Mouse (Mus musculus) neural tube, embryonic 10.5 days (tissue): ENCODE measurements around the gene Zfp13.
"Not testable (repeated sequence)": the region's sequence is repeated elsewhere in the genome, so short reads cannot be mapped to it uniquely, and the experiment has no call there.

ENCODE experiments used
- DNase-seq: peaks from one replicate; pipeline ENCODE4 v3.0.0-alpha.2; 2017; ENCODE audit warnings: low spot score; ENCODE audit errors: extremely low spot score

The Zfp13 gene

DNA sequence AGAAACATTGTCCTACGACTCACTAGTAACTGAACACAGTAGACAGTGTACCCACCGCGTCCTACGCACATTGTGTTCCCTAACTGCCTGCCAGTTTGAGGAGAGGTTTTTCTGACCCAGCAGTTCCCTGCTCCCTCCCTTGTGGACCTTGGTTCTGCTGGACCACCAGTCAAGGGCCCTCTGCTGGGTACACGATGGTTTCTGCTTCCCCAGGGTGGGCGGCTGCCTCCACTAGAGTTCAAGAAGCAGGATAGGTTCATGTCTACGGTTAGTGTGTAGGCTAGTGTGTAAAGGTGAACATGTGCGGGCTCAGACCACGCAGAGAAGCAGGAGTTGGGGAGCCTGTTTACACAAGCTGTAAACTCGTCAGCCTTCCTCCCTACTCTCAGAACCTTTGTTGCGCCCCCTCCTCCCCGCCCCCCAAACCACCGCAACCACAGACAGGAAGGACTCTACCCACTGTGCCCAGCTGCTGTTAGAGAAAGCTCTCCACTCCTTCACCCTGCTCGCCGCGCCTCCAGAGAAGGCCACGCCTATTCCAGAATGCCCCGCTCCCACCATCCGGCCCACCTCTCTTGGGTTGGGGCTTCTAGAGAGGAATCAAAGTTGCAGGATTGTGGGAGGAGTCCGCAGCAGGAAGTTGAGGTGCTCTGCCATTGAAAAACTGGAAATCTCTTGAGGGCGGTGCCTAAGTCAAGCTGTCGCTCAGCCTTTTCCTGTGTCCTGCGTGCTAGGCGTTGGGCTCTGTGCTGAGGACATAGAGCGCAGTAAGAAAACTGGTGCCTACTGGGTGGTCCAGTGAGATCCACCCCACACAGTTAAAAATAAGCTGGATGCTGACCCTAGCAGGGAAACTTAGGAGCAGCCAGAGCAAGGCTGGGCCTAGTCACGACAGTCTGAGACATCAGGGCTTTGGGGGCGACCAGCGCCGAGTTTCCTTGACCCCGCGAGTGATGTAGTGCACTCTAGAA, at the start of gene Zfp13:
Zfp13 (minus strand) TSS at position 906 of the 971 bp plus-strand sequence.
- DNase-seq, result peak; percentile 85

DNA sequence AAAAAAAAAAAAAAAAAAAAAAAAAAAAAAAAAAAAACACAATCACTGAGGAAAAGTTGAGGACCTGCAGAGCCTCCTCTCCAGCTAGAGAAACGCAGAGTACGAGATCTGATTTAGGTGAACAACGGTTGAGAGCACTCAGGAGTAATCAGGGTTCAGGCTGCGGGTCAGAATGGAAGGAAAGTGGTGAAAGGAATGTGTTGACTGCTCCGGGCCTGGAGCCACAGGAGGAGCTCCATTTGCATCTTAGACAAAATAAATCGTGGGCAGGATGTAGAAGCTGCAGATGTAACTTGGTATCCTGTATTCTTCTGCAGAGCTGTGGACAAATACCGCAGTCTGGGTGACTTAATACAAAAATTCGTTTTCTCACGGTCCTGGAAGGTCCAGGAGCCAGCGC, 46.6 kb upstream of the Zfp13 start:
- no peak for DNase-seq

DNA sequence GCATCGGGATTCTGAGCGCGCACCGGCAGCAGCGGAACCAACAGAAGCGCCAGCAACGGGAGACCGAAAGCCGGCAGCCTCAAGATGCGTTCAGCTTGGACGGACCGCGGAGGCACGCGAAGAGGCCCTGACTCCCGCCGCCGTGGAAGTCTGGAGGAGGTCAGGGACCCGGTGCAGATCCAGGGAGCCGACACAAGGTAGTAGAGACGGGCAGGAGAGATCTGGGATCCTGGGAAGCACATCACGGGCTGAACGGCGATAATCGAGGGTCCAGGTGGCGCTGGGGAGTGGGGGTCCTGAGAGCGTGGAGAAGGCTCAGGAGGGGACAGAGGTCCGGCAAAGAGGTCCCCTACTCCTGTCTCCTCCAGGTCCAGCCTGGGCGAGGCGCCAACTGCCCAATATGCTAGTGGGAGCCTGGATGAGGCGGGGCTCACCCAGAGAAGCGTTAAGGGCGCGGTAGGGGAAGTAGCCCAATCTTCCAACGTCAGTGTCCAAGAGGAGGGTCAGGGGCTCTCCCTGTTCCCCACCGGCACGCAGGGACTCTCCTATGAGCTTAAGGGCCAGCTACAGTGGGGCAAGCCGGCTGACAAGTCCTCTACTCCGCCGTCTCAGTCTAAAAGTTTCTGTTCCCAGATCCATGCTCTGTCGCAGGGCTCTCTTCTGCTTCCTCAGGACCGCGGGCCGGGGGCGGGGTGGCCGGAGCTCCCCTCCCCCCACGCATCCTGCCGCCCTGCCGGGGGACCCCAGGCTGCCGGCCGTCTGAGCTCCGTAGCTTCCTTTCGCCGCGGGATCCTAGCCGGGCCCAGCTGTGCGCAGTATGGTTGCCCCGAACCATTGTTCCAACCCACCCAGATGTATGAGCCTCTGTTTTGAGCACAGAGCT, 45.6 kb upstream of the Zfp13 start, which contains the start of gene Mmp25:
Mmp25 (minus strand) TSS at position 665 of the 883 bp plus-strand sequence.
- DNase-seq, result peak; percentile 62

DNA sequence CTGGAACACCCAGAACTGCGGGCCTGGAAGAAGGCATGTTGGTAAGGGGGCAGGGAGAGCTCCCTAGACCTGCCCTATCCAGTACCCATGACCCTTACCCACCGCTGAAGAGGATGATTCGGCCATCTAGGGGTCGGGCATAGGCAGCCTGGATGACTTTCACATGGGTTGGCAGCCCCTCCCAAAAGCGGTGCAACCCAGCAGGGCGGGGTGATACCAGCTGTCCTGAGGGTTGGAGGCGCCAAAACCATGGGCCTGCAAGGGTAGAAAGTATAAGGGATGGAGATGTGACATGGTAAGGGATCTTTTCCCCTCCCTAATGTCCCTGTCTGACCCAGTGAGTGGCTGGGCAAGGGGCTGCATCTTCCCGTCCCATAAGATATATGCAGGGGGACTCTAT, 32.0 kb upstream of the Zfp13 start:
- DNase-seq, result no peak

DNA sequence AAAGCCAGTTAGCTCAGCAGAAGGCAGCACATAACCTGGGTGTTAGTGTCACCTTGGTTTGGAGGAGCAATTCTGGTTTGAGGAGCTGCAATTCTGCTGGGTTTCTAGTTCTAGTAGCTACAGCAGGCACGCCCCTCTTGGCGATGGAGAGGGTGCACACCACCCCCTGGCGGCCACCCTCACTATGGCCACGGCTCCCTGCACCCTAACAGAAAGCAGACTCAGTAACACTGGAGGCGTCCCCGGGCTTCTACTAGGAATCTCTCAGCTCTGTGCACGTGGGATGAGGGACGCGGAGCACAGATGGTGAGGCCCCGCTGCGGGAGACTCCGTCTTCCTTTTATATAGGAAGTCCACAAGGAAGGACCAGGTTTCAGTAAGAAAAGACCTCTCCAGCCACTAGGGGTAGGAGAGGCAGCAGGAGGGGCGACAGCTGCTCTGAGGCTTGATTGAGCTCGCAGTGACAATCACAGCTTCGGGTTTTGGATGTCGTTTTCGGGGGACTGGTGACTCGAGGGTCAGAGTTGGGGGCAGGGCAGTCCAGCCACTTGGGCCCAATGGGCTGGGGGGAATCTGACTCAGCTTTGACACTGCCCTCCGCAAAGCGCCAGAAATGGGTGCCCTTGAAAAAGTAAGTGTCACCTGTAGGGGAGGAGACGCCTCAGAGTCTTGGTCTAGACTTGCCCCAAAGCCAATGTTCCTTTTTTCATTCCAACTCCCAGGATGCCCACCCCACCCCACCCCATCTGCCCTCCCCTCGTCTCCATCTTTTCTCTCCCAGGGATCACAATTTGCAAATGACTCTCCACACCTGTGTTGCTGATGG, 31.1 kb upstream of the Zfp13 start:
- DNase-seq, result peak; percentile 79

- DNase-seq, result no peak
Observed at GRCm38 (mm10) chr17:23627813-23628212, 28.5 kb upstream of the Zfp13 start.

- no peak for DNase-seq
Observed at GRCm38 (mm10) chr17:23620351-23620750, 21.1 kb upstream of the Zfp13 start.

DNA sequence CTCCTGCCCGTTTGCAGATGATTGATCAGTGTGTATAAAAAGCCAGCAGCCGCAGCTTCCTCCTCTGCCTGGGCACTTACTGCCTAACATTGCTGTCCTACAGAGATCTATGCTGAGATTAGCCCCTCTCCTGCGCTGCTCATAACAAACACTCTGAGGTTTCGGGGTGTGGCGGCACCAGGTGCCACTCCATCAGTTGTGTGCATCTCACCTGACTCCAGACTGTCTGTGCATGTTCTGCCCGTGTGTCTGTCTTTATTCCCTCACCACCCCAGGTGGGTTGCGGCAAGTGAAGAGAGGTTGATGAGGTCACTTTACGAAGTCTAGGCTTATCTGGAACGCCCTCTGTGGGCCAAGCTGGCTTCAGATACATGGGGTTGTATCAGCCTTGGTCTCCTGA, 17.8 kb upstream of the Zfp13 start:
- DNase-seq, result no peak

- peak; percentile 33 for DNase-seq
Observed at GRCm38 (mm10) chr17:23610361-23610800, 11.1 kb upstream of the Zfp13 start.

DNA sequence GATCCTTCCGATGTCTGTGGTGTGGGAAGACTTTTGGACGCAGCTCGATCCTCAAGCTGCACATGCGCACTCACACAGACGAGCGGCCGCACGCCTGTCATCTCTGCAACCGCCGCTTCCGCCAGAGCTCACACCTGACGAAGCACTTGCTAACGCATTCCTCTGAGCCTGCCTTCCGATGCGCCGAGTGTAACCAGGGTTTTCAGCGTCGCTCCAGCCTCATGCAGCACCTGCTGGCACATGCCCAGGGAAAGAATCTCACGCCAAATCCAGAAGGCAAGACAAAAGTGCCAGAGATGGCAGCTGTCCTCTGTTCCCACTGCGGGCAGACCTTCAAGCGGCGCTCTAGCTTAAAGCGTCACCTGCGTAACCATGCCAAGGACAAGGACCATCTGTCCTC, 10.3 kb upstream of the Zfp13 start:
- no peak for DNase-seq

DNA sequence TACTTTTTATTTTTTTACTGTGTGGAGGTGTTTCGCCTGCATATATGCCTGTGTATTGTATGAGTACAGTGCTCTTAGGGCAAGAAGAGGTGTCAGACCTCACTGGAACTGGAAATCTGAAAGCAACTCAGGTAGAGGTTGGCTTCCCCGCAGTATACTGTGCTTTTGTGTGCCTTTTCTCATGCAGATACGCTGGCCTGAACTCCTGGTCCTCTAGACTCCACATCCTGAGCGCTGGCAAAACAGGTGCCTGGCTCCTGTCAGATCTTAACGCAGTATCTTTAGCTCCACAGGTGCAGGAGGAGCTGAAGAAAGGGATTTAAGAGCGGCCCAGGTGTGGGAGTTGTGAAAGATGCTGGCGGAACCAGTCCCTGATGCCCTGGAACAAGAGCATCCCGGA, 5.9 kb upstream of the Zfp13 start:
- DNase-seq, result no peak

DNA sequence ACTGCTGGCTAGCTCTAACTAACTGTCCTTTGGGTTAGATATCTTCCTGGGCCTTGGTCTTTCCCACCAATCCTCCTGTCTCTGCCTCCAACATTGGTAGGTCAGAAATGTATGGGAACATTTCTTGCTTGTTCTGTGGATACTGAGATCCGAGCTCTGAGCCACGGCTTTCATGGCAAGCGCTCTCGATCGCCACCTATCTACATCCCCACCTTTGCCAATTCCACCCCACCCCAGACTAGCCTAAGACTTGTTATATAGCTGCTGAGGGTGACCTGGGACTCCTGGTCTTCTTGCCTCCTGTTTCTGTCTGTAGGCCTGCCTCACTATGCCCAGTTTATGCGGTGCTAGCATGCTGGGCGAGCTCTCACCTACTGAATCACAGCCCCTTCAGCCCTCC, 5.1 kb upstream of the Zfp13 start:
- DNase-seq, result no peak

DNA sequence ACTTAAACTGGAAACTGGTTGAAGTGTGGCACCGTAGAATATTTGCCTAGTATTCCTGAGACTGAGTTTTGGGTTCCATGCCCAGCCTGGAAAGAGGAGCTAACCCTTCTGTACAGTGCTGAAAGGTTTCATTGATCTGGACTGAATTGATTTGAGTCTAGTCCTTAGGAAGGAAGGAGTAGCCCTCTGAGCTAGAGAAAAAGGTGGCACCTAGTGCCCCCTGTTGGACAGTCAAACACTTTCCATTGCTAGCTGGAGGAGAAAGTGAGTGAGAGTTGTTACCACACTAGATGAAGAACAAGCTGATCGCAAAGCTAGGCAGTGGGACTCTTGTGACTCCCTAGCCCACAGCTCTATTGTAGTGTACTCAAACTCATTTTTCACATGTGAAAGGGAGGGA, 4.3 kb upstream of the Zfp13 start:
- DNase-seq, result no peak

- DNase-seq, result no peak
Observed at GRCm38 (mm10) chr17:23603077-23603476, 3.8 kb upstream of the Zfp13 start.

GRCm38 (mm10) chr17:23601836-23602585, 2.7 kb upstream of the Zfp13 start:
- DNase-seq, result no peak

DNA sequence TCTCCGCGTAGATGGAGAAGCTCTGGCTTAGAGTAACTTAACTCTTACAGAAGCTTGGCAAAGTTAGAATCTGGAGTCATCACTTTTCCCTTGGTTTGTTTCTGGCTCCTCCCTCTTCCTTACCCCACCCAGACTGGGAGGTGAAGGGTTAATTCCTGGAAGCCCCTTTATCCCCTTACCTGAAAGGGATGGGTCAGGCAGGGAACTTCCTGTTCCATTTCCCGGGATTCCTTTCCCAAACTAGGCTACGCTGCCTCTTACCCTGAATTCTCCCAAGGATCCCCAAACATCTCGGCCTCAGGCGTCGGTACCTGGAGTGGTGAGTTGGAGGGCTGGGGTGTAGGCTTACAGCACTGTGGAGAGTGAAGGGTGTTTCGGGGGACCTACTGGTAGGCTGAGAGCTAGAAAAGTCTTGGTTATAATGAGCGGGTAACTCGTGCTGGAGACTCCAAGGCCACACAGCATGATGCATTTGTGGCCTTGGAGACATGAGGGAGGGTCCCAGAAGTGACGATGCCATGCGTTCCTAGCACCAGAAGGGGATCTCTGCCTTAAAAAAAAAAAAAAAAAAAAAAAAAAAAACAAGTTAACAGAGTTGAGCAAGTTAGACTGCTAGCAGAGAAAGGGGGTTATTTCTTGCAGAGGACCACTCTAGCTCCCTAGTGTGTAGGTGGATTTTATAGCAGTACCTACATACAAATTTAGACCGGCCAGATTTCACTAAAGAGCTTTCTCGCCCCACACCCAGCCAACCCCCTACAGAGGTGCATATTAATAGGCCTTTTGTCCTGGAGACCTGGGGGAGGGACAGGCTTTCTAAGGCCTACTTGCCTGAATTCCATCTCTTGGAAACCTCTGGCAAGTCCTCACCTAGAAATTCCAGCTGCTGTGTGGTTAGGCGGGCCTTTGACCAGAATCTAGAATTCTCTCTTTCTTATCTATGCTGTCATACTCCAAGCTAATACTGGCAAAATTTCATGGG, 1.6 kb upstream of the Zfp13 start, which contains the start of gene Zscan10:
Zscan10 (plus strand) TSS at position 216 of the 982 bp plus-strand sequence.
- DNase-seq, result no peak

DNA sequence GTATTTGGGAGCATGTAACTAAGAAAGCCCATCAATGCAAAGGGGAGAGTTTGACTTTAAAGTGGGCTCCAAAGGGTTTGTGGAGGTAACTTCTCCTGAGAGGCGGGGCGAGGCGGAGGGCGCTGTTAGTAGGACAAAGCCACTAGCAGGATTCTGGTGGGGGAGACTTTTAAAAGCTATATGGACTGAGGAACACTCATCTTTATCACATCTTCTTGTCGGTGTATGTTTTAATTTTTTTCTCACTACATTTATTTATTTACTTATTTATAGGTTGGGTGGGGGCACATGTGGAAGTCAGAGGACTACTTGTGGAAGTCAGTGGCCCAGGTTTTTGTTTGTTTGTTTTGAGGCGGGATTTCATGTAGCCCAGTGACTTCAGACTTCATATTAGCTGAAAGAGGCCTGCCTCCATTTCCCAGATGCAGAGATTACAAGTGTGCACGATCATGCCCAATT, 347 bp upstream of the Zfp13 start:
- no peak for DNase-seq

DNA sequence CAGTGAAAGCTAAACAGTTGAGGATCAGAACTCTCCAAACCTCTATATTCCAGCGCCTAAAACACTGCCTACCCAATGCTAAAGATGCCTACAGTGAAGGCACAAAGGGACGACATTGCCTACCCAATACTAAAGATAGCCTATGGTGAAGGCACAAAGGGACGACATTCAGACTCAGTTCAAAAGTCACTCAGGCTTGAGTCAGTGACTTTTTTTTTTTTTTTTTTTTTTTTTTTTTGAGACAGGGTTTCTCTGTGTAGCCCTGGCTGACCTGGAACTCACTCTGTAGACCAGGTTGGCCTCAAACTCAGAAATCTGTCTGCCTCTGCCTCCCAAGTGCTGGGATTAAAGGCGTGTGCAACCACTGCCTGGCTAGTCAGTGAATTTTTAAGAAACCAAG, 4.1 kb downstream of the Zfp13 start:
- DNase-seq, result not testable (repeated sequence)

GRCm38 (mm10) chr17:23592926-23593300, 6.4 kb downstream of the Zfp13 start:
- no peak for DNase-seq
